Mouse (Mus musculus) megakaryocyte, adult 5-6 weeks (primary cell): ENCODE results near the gene Stra6l. TPM values are rescaled to one million over a fixed set of nuclear protein-coding genes. Genes with fewer than 3 reads are reported as not detected.
A peak's percentile ranks its signal among the peaks of the same experiment; 100 is the strongest.

ENCODE experiments used
- ATAC-seq: 2 replicates; pipeline ENCODE4 v1.8.0; 2016; ENCODE audit warnings: mild to moderate bottlenecking, inconsistent platforms; ENCODE audit not compliant: poor library complexity, severe bottlenecking
- total RNA-seq, 2 experiments: library from RNA; stranded (forward) in 1 of 2; stranded (reverse) in 1 of 2; fragments of 153-499, 151-499 nt in 1 of 2; fragments of 221-1000, 200-1000 nt in 1 of 2; gene quantifications; 2 replicates each; pipeline versions ENCODE4 v1.2.3 to v1.2.4; 2015 to 2017

Gene Stra6l
- 0.11 and 0.22 TPM in 2 replicates for total RNA-seq (2015)
- total RNA-seq (2017), result 0.07 and 0.33 TPM in 2 replicates

DNA sequence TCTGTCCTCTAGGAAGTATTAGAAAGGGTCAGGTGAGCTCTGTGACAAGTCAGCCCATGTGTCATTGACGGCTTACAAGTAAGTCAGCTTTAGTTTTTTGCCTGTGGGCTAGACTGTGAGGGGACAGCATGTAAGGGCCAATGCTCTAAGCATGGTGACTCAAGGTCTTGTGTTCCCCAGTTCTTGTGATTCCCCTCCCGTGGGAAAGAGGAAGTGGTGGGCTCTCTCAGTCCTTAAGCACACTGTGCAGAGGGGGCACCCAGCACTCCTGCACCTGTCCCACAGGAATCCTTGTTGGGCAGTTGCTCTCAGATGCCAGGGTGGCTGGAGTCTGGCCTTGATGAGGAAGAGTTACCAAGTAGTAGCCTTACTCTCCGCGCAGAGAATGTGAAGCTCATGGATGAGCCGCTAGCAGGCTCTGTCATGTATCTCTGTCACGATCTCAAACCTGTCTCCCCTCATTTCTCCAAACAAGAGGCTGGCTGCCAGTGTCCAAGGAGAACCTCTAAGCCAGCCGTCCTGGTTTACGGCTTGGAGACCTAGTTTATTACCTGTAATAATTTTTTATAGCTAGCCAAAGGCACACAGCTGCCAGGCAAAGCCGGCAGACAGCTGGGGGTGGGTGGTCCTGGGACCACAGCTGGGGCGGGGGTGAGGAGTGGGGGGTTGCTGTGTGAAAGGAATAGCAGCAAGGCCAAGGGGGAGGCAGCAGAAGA lies at the start of gene Stra6l:
Gene Stra6l (plus strand): TSS at position 556 of the 716 bp plus-strand sequence.
- ATAC-seq, result peak; percentile 47; the same call in 1 of the 2 replicates

DNA sequence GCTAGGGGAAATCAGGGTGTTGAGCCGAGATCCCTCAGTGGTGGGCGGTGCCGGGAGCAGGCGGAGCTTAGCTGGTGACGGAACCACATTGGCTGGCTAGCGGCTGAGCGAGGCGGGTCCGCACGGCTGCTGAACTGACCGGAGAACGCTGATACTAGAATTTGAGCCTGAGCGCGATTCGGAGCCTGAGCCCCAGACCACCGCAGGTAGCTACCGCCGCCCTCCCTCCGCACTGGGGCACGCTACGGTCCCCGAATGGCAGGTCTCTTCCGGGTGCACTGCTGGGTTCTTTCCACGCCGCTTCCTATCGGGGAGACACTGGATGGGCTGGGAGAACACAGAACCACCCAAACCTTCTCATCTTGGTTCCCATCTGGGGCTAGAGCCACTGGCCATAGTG lies 49.5 kb upstream of the Stra6l start, which contains the start of gene Aldh1b1:
Gene Aldh1b1 (plus strand): TSS at position 59 of the 400 bp plus-strand sequence.
- peak; percentile 92 for ATAC-seq

DNA sequence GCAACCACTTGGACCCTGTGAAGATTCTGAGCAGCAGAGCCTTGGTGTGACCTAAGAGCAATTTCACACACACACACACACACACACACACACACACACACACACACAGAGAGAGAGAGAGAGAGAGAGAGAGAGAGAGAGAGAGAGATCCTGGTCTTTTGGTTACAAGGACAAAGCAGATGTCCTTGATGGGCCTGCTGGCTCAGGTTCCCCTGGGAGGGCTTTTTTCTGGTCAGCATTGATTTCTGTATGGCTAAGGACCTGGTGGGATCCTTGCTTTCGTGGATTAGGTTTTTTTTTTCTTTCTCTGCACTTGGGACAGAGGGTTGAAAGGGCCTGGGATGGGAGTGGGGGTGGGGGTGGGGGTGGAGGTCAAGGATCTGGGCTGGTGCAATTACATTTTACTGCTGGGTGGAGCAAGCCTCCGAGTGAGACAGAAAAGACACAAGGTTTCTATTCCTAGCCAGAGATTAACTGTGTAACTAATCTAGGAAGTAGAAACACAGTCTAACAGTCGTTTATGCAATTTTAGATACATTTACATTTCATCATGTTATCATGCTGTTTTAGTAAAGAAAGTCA lies 48.4 kb upstream of the Stra6l start:
- no peak for ATAC-seq

DNA sequence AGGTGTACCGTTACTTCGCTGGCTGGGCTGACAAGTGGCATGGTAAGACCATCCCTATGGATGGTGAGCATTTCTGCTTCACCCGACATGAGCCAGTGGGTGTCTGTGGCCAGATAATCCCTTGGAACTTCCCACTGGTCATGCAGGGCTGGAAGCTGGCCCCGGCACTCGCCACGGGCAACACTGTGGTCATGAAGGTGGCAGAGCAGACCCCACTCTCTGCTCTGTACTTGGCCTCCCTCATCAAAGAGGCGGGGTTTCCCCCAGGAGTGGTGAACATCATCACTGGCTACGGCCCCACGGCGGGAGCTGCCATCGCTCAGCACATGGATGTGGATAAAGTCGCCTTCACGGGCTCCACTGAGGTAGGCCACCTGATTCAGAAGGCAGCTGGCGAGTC lies 45.6 kb upstream of the Stra6l start:
- ATAC-seq, result no peak

DNA sequence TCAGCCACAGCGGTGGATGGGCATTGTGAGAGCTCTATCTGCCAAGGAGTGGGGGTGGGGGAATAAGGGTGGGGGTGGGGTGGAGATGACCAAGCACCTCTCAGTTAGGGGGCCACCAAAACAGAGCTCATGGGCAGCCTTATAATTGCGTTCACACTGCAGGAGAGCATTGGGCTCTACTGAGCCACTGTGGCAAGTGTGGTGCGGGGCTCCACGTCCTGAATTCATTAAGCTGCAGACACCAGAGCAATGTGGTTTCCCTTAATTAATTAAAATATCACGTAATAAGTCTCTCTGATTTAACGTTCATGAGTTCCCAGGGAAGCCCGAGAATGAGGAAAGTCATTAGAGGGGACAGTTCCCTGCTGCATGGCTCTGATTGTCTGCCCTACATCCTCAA lies 40.4 kb upstream of the Stra6l start:
- ATAC-seq, result no peak

DNA sequence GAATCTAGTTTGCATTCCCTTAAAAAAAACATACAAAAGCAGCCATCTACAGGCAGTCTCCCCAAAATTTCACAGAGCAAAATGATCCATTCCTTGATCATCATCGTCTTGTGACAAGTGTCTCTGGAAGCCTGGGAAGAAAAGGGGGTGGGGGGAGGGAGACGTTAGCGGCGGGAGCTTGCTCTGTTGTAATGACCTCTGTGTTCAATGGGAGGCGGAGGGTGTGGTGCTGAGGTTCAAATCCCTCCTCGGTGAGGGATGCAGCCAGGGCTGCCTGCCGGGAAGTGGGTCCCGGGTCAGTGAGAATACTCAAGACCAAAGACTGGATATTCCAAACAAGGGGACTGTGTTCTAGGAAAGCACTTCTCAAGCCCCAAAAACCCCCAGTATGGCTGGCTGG lies 37.2 kb upstream of the Stra6l start:
- no peak for ATAC-seq

DNA sequence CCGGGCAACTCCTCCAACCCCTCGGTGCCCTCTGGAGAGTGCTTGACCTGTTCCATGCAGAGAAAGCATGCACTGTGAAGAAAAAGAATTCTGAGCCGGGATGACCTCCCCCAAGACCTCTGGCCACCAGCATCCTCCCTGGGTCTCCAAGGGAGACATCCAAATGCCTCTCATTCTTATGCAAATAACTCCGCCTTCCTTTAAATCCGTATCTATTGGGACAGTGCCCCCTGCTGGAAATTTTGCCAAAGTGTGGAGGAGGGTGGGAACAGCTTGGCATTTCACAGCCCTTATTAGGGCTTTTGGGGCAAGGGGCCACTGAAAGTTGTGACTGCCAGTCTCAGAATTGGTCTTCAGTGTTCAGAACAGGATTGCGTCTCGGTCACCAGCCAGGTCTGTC lies 32.9 kb upstream of the Stra6l start:
- ATAC-seq, result no peak

DNA sequence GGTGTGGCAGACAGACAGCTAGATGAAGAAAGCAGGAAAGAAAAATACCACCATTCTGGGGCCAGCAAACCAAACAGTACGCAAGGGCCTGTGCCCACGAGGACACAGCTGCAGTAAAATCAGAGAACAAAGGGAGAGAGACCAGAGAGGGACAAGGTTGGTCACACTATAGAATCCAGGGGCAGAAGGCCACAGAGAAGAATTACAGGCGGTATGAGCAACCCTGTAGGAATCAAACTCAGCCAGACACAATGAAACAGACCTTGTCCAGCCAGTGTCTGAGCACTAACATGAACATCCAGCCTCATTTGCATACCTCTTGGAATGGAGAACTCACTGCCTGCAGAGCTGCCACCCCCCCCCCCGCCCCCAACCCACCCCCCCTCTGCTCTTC lies 29.7 kb upstream of the Stra6l start:
- ATAC-seq, result peak; percentile 20; the same call in 1 of the 2 replicates

DNA sequence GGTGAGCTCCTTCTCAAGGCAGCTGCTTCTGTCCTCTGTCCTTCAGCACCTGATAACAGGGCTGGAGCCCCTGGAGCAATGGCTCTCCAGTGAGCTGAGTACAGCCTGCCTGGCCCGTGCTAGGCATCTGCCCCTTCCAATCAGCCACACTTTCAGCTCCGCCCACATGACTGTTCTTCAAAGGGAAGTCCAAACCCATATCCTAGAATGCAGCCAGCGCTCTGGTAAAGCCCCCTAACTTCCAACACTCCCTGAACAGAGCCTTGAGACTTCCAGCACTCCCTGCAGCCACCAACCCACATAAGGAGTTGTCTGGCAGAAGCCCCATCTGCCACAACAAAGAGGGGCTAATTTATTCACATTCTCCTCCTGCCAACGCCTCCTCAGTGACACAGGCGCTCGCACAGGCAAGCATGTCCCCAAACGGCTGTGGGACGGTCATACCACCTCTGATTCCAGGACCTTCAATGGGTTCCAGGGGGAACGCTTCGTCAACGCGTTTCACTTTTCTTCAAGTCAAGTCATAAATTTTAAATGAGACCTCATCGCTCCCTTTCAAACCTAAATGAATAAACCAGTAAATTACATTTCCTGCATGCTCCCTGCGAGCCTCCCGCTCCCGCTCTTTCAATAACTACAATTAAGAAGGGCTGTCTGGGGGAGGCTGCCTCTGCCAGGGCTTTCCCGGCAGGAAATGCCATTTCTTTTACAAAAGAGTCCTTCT lies 29.1 kb upstream of the Stra6l start:
- ATAC-seq, result 0 out of 2 replicates have a peak, but pooled peaks have one; percentile 23

DNA sequence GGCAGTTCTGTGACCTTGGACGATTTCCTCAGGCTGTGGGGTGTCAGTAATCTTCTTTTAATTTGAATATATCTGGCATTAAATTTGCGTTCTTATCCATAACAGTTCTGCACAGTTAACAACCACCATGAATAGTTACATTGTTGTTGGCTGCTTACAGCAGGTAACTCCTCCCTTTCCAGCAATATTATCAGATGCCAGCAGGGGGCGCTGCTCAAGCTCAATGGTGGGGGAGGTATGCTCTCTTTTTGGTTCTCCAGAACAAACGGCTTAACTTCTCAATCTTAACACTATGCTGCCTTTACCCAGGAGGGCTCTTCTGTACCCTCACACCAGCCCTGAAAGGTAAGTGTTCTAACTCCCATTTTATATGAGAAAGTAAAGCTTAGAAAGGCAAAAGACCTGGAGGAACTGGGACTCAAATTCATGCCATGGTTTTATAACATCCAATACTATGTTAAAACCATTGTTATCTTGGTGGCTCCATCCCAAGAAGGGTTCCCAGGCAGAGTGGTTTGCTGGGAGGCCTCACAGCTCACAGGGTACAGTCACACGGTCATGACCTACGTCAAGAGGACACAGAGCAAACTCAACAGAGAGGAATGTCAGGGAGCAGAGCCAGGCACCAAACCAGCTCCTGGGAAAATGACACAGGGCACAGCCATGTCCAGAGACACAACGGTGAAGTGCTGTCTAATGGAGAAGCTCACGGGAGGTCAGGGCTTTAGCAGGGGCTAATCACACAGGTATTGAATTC lies 28.2 kb upstream of the Stra6l start:
- ATAC-seq, result peak; percentile 57

DNA sequence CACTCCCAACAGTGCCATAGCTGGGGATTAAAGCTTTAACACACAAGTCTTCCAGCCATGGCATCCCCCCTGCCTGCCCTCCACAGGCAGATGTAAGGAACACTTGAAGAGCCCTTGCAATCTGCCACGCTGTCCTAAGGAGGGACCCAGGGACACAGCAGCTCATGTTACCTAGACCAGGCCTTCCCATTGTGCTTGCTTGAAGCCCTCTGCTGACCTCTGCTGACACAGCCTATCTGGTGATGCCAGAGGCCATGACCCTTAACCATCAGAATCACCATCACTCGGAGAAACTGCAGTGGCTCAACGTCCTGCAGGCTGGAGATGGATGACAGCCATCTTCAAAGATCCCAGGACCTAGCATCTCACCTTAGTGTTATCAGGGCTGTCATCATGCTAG lies 26.5 kb upstream of the Stra6l start:
- no peak for ATAC-seq

DNA sequence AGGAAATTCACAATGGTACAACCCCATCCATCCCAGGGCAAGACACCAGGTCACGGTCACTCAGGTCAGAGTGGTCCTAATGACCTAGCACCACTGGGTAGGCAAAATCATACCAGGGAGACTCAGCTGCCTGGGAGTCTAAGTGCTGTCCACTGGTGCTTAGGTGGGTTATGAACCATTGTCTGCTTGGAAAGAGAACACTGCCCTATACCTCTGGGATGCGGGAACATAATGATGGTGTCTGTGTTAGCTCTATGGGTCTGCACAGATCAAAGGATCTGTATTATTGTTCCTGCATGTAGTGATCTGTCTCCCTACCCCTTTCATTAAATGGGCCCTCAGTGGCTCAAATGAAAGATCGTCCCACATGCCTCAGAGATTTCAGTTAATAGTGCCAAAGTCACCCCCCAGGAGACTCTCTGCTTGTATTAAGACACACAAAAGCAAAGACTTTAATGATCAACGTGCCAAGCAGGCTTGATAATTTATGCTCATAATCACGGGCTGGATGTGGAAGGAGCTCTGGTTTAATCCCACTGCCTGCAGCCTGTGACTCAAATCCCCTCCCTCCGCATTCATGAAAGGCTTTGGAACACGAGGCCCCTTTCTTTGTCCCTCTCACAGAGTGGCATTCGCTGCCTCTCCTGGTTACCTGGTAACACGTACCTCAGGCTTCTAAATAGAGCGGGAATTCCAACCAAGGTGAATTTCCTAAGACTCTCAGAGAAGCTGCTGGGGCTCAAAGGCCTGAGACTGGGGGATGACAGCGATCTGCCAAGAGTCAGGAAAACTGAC lies 25.5 kb upstream of the Stra6l start:
- ATAC-seq, result no peak

DNA sequence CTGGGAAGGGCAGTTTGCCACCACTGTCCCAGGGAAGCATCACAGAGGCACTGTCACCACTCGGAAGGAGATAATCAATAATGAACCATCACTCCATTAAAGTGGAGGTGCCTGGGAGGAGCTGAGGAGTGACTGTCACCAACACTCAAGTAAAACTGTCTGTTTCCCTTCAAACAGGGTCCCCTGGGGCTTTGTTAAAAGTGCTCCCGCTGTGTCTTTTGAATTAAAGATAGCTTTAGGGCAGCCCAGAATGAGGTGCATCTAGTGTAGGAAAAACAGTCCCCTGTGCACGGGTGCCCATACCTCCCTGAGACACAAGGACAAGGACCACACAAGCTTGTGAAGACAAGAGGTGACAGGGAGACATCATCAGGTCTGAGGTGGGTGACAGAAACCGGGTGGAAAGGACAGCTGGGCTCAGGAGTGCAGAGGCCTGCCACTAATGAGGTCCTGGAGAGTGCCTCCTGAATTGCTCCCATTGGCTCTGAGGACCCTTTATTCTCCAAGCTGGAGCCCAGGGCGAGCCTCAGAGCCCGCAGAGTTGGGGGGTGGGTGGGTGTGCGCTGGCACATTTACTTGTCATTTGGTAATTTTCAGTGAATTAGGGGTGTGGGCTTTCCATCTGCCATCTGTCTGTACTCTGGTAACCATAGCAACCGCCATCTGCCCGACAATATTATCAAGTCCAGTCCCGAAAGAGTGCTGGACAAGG lies 24.3 kb upstream of the Stra6l start:
- no peak for ATAC-seq

DNA sequence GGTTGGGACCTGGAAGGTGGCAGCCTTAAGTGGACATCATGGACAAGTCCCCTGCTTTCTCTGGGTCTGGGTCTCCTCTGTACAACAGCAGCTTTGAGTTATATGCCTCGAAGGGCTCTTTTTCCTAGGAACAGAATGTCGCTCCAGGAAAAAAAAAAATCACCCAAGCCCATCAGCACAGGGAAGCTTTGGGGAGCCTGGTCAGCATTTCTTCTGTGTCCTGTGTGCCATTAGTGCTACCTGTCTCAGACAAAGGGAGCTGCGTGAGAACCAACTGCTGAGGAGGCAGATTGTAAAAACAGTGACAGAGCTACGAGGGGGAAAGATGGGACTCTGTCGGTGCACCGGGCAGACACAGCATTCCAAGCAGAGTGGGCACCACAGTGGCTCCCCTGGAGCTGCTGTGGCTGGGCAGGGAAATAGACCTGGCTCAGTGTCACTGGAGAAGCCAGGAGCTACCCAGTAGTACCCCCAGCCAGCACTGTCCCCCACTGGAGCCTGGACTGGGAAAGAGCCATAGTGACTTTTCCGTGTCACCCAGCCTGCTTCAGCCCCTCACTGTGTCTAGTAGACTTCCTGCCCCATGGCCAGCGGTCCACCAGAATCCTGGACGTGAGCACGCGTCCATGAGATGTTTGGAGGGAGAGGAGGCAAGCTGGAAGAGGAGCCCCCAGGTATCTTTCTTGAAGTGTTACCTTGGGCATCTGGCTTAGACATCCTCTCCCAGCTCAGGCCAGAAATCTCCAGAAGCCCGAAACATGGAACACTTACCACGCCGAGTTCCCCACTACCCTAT lies 23.5 kb upstream of the Stra6l start:
- ATAC-seq, result no peak

DNA sequence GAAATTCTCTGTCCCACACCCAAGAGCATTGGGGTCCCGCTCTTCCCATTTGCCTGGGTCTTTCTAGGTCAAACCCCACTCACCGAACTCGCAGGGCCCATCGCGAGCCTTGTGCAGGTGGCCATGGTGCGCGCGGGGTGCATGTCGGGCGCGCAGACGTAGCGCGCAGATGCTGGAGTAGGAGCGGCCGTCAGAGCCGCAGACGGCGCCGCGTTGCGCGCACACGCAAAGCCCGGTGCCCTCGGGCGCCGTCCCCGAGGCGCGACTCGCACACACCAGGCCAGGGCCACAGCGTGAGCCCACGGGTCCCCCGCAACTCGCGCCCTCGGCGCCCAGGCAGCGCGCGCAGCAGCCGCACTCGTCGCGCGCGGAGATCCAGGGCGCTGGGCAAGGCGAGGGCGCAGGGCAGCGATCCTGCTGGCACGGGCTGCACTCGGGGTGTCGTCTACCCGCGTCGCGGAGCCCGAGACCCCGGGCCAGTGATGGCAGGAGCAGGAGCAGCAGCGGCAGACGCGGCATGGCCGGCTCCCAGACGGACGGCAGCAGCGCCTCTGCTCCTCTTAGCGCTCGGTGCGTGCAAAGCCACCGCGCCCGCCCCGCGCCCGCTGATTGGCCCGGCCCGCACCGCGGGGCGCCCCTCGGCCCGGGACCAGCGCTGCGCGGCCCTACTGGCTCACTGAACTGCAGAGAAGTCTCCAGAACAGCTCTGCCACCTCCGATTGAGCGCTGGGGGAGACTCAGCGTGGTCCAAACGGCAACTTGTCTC lies 22.0 kb upstream of the Stra6l start, which contains the start of gene Igfbpl1:
Gene Igfbpl1 (minus strand): TSS at position 649 of the 766 bp plus-strand sequence.
- no peak for ATAC-seq

DNA sequence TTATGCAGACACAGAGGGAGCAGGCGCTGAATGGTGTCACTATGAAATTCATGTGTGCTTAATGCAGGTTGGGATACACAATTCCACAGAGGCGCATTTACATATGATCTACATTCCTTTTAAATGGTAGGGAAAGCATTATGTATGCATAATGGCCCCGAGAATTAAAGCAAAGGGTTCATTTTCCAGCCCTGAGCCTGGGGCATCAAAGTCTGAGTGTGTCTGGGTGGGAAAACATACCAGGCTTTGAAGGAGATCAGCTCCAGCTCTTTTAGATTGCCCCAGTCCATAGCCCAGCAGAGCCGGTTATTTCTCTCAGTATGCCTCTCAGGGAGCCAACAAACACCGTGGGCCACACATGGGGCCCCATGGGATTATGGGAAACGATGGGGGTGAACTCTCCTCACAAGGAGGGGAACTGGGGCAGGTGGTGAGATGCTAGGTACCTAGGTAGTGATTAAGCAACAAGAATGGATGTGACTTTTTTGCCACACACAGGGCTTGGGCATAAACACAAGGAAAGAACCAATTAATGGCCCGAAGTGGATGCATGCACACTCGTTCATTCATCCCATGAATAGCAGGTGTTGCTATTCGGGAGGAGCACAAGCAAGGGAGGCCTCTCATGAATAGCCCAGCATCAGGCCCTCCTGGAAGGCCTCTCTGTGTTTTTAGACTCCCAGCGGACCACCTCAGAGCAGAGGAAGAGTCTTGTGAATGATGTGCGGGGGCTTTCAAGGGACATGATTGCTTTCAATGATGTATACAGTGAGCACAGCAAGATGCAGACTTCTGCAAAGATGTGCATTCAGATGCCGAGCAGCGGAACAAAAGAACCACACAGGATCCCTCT lies 18.3 kb upstream of the Stra6l start:
- no peak for ATAC-seq

DNA sequence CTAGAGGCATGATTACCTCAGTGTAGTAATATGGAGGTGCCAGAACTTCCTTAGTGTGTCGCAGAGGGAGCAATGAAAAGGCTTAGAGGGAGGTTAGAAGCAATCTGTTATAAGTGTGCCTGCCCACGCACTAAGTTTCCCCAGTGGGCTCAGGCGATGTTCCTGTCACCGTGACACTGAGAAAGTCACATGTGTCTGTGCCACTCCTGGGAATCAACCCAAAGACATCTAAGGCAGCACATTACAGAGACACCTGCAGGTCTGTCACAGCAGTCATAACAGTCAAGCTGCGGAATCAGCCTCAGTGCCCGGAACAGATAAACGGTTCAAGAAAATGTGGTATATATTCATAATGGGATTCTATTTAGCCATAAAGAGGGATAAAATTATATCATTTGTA lies 16.5 kb upstream of the Stra6l start:
- no peak for ATAC-seq
